Mouse (Mus musculus) B cell, adult 2 months (primary cell): ENCODE data around the gene Mybph.
A peak's percentile ranks its signal among the peaks of the same experiment; 100 is the strongest.

ENCODE experiments used
- DNase-seq, 2 experiments: peaks; one replicate each; pipeline ENCODE4 v3.0.0; 2022

Gene Mybph

GRCm38 (mm10) chr1:134193126-134193525, at the start of gene Mybph:
Gene Mybph (plus strand): TSS chr1:134193448.
- DNase-seq, result no peak

GRCm38 (mm10) chr1:134146066-134146465, 47.2 kb upstream of the Mybph start:
- DNase-seq, result no peak

GRCm38 (mm10) chr1:134150076-134150475, 43.2 kb upstream of the Mybph start:
- no peak for DNase-seq

GRCm38 (mm10) chr1:134150745-134151144, 42.5 kb upstream of the Mybph start:
- DNase-seq, result no peak

- DNase-seq, result peak; percentile 75 to 76
These were observed 41.4 kb upstream of the Mybph start for GRCm38 (mm10) chr1:134151655-134152412.

GRCm38 (mm10) chr1:134152626-134153590, 40.3 kb upstream of the Mybph start:
- DNase-seq, result no peak

GRCm38 (mm10) chr1:134154121-134154520, 39.1 kb upstream of the Mybph start:
- no peak for DNase-seq

- peak in 1 of 2 experiments; percentile 10 for DNase-seq
These were observed 38.6 kb upstream of the Mybph start for GRCm38 (mm10) chr1:134154655-134155054.

- DNase-seq, result no peak
These were observed 32.8 kb upstream of the Mybph start for GRCm38 (mm10) chr1:134160404-134160803.

- DNase-seq, result no peak
These were observed 31.8 kb upstream of the Mybph start for GRCm38 (mm10) chr1:134161399-134161798.

- DNase-seq, result no peak
These were observed 30.6 kb upstream of the Mybph start for GRCm38 (mm10) chr1:134162510-134163225.

- DNase-seq, result no peak
These were observed 29.8 kb upstream of the Mybph start for GRCm38 (mm10) chr1:134163476-134163875.

GRCm38 (mm10) chr1:134164454-134164853, 28.8 kb upstream of the Mybph start:
- DNase-seq, result no peak

GRCm38 (mm10) chr1:134166547-134166946, 26.7 kb upstream of the Mybph start:
- no peak for DNase-seq

- no peak for DNase-seq
These were observed 25.6 kb upstream of the Mybph start for GRCm38 (mm10) chr1:134167416-134168305.

GRCm38 (mm10) chr1:134168567-134168966, 24.7 kb upstream of the Mybph start:
- no peak for DNase-seq

- no peak for DNase-seq
These were observed 24.1 kb upstream of the Mybph start for GRCm38 (mm10) chr1:134168985-134169697.

- DNase-seq, result no peak
These were observed 20.2 kb upstream of the Mybph start for GRCm38 (mm10) chr1:134173081-134173480.

GRCm38 (mm10) chr1:134177976-134178375, 15.3 kb upstream of the Mybph start:
- DNase-seq, result no peak

- no peak for DNase-seq
These were observed 11.2 kb upstream of the Mybph start, which contains the start of gene Chil1 for GRCm38 (mm10) chr1:134182025-134182424. Gene Chil1 (plus strand): TSS chr1:134182176.

GRCm38 (mm10) chr1:134184089-134184488, 9.2 kb upstream of the Mybph start:
- DNase-seq, result no peak
